Mouse (Mus musculus) ES-Bruce4 (cell line): Measurements from ENCODE around the gene Dstyk. TPM values are rescaled to one million over a fixed set of nuclear protein-coding genes. Genes with fewer than 3 reads are reported as not detected.

ENCODE experiments used
- H3K27ac ChIP-seq: 2 replicates; pipeline ENCODE4 v1.5.1; 2012; ENCODE audit warnings: low read length, inconsistent platforms; ENCODE audit not compliant: insufficient read depth
- H3K27me3 ChIP-seq: 2 replicates; pipeline ENCODE4 v1.6.1; 2012; ENCODE audit warnings: mild to moderate bottlenecking, low read length, inconsistent platforms; ENCODE audit not compliant: control insufficient read depth, poor library complexity, insufficient read depth, severe bottlenecking
- H3K36me3 ChIP-seq: 2 replicates; pipeline ENCODE4 v1.6.1; 2012; ENCODE audit warnings: inconsistent platforms, mild to moderate bottlenecking, low read length, moderate library complexity; ENCODE audit not compliant: control insufficient read depth, poor library complexity, insufficient read depth, severe bottlenecking
- H3K4me1 ChIP-seq: one replicate; pipeline ENCODE4 v1.8.1; 2011; ENCODE audit warnings: low read length; ENCODE audit not compliant: control insufficient read depth, insufficient read depth
- H3K4me3 ChIP-seq: 2 replicates; pipeline ENCODE4 v1.5.1; 2011; ENCODE audit warnings: low read depth, mild to moderate bottlenecking, low read length
- H3K9ac ChIP-seq: 2 replicates; pipeline ENCODE4 v1.6.1; 2012; ENCODE audit warnings: low read depth, mild to moderate bottlenecking, inconsistent platforms; ENCODE audit not compliant: poor library complexity, severe bottlenecking
- H3K9me3 ChIP-seq: replicated peaks from 2 replicates; pipeline ENCODE4 v1.6.1; 2012; ENCODE audit warnings: mild to moderate bottlenecking, low read length, inconsistent platforms; ENCODE audit not compliant: control insufficient read depth, poor library complexity, insufficient read depth, severe bottlenecking
- CTCF ChIP-seq: IDR thresholded peaks from one replicate; pipeline ENCODE4 v1.8.1; 2011; ENCODE audit warnings: low read depth, low read length
- EP300 ChIP-seq: IDR thresholded peaks from 2 replicates; pipeline ENCODE4 v1.6.1; 2011; ENCODE audit warnings: low read depth, low read length; ENCODE audit not compliant: insufficient read depth
- POLR2A ChIP-seq: IDR thresholded peaks from one replicate; pipeline ENCODE4 v1.8.1; 2011; ENCODE audit warnings: low read length; ENCODE audit not compliant: insufficient read depth
- polyA plus RNA-seq: library from polyadenylated mRNA; stranded (reverse); fragments of >200 nt; gene quantifications from 2 replicates; pipeline ENCODE4 v1.2.4, GENCODE M21; 2011; ENCODE audit warnings: low read depth; ENCODE audit not compliant: missing spikeins, insufficient read depth, insufficient read length

The Dstyk gene
- polyA plus RNA-seq, 1 experiment = 19.9 TPM

- no peaks in the 10 kb centered on the region for H3K27me3 ChIP-seq
- no peak overlapping the region for H3K27ac ChIP-seq
- H3K9ac ChIP-seq = no peak overlapping the region
- H3K4me3 ChIP-seq = no peak overlapping the region
- no peak for TF ChIP-seq CTCF
- TF ChIP-seq EP300 = no peak
- TF ChIP-seq POLR2A = no peak
- no peaks in the 10 kb centered on the region for H3K9me3 ChIP-seq
- peaks cover 10% of the 10 kb centered on the region for H3K4me1 ChIP-seq
- H3K36me3 ChIP-seq = no peaks in the 10 kb centered on the region
Observed at GRCm38 (mm10) chr1:132377811-132378210, 39.5 kb upstream of the Dstyk start.

GRCm38 (mm10) chr1:132380550-132381100 lies 36.7 kb upstream of the Dstyk start:
- Histone ChIP-seq H3K9me3 (no peaks in the 10 kb centered on the region), H3K27ac (no peak overlapping the region), H3K4me3 (peak overlapping the region; percentile 59), H3K27me3 (no peaks in the 10 kb centered on the region), H3K4me1 (peaks cover 5% of the 10 kb centered on the region), H3K9ac (peak overlapping the region; percentile 63), H3K36me3 (no peaks in the 10 kb centered on the region)
- no peak for TF ChIP-seq POLR2A
- no peak for TF ChIP-seq EP300
- TF ChIP-seq CTCF = no peak

GRCm38 (mm10) chr1:132381929-132382328 lies 35.4 kb upstream of the Dstyk start:
- Histone ChIP-seq H3K27me3 (no peaks in the 10 kb centered on the region), H3K36me3 (no peaks in the 10 kb centered on the region), H3K9ac (no peak overlapping the region), H3K4me3 (no peak overlapping the region), H3K27ac (no peak overlapping the region), H3K9me3 (no peaks in the 10 kb centered on the region), H3K4me1 (no peaks in the 10 kb centered on the region)
- no peak for TF ChIP-seq EP300
- no peak for TF ChIP-seq CTCF
- TF ChIP-seq POLR2A = no peak

- Histone ChIP-seq H3K36me3 (no peaks in the 10 kb centered on the region), H3K4me3 (no peak overlapping the region), H3K4me1 (no peaks in the 10 kb centered on the region), H3K27me3 (no peaks in the 10 kb centered on the region), H3K9ac (no peak overlapping the region), H3K9me3 (no peaks in the 10 kb centered on the region), H3K27ac (no peak overlapping the region)
- no peak for TF ChIP-seq CTCF
- TF ChIP-seq POLR2A = no peak
- TF ChIP-seq EP300 = no peak
Observed at GRCm38 (mm10) chr1:132384001-132384554, 33.3 kb upstream of the Dstyk start.

- Histone ChIP-seq H3K36me3 (no peaks in the 10 kb centered on the region), H3K4me1 (no peaks in the 10 kb centered on the region), H3K9me3 (no peaks in the 10 kb centered on the region), H3K27ac (no peak overlapping the region), H3K9ac (no peak overlapping the region), H3K4me3 (no peak overlapping the region), H3K27me3 (no peaks in the 10 kb centered on the region)
- TF ChIP-seq CTCF (no peak), POLR2A (no peak)
Observed at GRCm38 (mm10) chr1:132385266-132385665, 32.1 kb upstream of the Dstyk start.

GRCm38 (mm10) chr1:132385711-132386110 lies 31.6 kb upstream of the Dstyk start:
- no peaks in the 10 kb centered on the region for H3K9me3 ChIP-seq
- no peak overlapping the region for H3K9ac ChIP-seq
- no peak overlapping the region for H3K4me3 ChIP-seq
- H3K36me3 ChIP-seq = no peaks in the 10 kb centered on the region
- no peak overlapping the region for H3K27ac ChIP-seq
- no peaks in the 10 kb centered on the region for H3K4me1 ChIP-seq
- H3K27me3 ChIP-seq = no peaks in the 10 kb centered on the region
- TF ChIP-seq POLR2A (no peak), EP300 (no peak), CTCF (no peak)
